Mouse (Mus musculus) thymus, adult 2 months (tissue): ENCODE results near the gene Zfp759.
"Not testable (repeated sequence)": the region's sequence is repeated elsewhere in the genome, so short reads cannot be mapped to it uniquely, and the experiment has no call there.

Source experiments
- CTCF ChIP-seq: fragments of 200-500 bp; IDR thresholded peaks from 2 replicates; pipeline ENCODE4 v1.5.1; 2012; ENCODE audit warnings: mild to moderate bottlenecking, control low read depth, low read length, moderate library complexity, borderline replicate concordance; ENCODE audit not compliant: control insufficient read depth, poor library complexity, insufficient read depth; ENCODE audit errors: extremely low read depth
- POLR2A ChIP-seq: fragments of 200-500 bp; IDR thresholded peaks from 2 replicates; pipeline ENCODE4 v1.6.1; 2012; ENCODE audit warnings: mild to moderate bottlenecking, low read length, control low read depth, moderate library complexity; ENCODE audit not compliant: control insufficient read depth, poor library complexity, insufficient read depth; ENCODE audit errors: extremely low read depth

- not testable (repeated sequence) for TF ChIP-seq CTCF, POLR2A
Observed at GRCm38 (mm10) chr13:67116163-67116562, 5.3 kb upstream of the Zfp759 start, which contains the start of gene Rslcan18.
